Mouse (Mus musculus) frontal cortex, postnatal 25 days (tissue): ENCODE measurements around the gene H2-Ob.
A peak's percentile ranks its signal among the peaks of the same experiment; 100 is the strongest.

Experiments used
- DNase-seq, 2 experiments: peaks; one replicate each; pipeline ENCODE4 v3.0.0; 2022; ENCODE audit warnings: low spot score in 2 of 2

Gene H2-Ob

DNA sequence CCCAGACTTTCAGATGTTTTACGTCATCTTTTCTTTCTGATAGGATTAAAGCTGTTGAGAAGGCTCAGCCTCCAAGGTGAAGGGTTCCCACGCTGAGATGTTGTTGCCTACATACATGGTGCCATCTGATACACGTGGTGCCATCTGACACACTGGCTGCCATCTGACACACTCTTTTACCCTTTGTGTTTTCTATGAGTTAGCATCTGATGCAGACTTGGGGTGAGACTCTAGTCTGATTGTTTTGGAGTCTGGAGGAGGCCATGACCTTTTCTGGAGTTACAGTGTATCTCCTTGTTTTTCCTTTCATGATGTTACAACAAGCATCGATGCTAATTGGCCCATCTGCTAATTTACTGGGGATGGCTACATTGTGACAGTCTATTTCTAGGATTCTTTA lies 6.0 kb downstream of the H2-Ob start:
- no peak for DNase-seq

DNA sequence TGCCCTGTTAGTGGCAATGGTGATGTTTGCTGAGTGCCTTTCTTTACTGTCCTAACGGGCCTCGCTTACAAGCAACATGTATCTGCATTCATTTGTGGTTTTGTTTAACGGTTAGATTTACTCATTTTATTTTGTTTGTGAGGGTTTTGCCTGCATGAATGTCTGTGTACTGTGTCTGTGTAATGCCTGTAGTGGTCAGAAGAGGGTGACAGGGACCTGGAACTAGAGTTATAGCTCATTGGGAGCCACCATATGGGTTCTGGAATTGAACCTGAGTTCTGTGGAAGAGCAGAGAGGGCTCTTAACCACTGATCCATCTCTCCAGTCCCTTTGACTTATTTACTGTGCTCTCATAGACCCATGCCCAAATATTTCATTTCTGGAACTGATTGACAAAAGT lies 8.3 kb downstream of the H2-Ob start:
- DNase-seq = no peak

DNA sequence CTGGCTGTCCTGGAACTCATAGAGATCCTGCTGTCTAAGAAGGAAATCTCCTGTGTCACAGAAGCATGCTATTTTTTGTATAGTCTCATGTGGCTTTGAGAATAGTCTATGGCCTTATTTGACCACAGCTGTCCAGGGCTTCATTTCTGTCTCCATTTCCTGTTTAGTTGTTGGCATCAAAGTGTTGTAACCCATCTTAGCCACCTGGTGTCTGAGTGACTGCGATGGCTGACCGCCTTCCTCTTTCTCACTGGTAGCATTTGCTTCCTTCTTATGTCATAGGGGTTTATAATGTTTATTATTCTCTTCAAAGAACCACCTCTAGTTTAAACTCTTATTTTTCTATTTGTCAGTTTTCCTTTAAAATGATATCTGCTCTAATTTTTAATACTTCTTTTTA lies 10.1 kb downstream of the H2-Ob start:
- DNase-seq = no peak

DNA sequence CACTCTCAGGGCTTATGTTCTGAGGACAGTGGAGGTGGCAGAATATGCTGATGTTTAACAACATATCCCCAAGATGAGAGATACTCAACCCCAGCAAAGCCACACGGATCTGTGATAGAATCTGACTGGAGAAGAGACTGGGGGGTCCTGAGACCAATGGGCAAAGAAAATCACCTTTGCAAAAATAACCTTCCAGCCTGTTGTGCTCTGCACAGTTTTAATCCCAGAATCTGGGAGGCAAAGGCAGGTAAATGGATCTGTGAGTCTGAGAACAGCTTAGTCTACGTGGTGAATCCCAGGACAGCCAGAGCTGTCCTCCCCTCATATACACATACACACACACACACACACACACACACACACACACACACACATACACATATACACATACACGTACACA lies 10.7 kb downstream of the H2-Ob start:
- no peak for DNase-seq

DNA sequence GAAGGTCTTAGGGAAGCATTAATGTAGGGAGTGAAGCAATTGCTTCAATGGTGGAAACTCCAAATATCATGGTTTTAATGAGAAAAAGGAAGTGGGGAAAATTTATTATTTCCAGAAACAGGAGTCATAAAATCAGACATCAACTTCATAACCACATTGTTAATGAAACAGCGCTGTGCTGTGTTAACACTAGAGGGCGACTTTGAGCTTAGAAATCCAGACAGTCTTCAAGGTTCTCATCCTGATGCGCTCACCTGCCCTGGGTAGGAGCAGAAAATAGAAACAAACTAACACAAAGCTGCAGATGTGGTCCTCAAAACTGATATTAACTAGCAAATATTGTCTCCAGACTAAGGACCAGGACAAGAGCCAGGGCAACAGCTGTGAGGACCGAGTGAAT lies 11.2 kb downstream of the H2-Ob start:
- no peak for DNase-seq

DNA sequence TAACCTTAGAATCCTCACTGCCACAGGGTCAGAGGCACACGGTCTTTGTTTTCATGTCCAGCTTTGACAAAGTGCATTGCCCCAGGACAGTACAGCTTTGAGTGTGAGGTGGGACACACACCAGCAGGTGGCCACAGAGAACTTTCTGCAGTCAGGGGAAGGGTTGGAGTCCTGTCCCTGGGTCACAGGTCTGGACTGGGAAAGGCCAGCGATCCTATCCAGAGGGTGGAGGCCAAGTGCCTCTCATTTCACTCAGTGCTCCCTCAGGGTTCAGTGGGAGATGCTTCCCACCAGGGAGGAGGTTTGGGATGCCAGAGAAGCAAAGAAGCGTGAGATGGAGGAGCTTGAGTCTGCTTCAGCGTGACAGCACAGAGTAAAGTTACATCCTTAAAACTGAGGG lies 13.0 kb downstream of the H2-Ob start:
- DNase-seq = no peak

DNA sequence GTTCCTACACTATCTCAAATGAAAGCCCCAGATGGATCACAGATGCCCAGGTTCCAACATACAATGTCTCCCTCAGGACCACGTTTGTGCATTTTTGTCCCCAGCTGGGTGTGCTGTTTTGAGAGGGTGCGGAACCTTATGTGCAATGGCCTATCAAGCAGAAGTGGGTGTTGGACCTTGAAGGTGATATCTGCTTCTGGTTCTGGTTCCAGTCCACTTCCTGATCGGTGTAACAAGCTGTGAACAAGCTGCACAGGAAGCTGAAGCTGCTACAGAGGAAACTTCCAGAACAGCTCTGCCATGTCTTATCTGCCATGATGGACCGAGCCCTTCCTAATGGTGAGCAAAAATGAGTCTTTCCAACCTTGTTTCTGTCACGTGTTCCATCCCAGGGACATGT lies 17.8 kb downstream of the H2-Ob start:
- DNase-seq = no peak

DNA sequence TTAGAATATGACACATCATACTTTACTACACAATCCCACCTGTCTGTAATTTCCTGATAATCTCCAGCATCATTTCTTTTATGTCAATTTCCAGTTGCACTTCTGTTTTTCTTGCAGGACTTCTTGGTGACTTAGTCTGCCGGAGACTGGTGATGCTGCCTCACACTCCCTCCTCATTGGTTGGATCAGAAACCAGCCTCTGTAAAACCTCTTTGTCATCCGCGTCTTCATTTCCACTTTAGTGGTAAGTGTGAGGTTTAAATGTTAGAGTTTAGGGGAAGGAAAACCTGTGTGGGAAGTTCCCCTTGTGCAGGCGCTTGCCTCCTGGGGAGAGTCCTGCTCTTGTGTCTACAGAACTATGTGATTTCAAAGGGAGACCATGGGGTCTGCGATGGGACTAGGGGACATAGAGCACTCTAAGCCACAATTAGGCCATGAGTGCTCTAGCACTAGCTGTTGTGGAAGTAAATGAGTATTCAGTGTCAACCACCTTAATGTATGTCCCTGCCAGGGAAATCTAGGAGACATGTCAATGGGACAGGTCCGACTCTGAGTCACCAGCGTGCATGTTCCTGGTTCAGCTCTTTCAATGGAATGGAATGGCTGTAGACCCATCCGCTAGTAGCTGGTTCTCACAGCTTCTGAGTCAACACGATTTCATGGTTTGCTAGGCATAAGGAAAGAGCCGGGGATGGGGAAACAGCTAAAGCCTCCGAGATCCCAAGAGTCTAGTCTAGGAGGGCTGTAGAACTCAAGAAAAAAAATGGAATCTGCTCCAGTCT lies 19.1 kb downstream of the H2-Ob start, which contains the start of gene H2-Ab1:
TSS of gene H2-Ab1 (plus strand) at position 96 of the 782 bp plus-strand sequence.
- peak; percentile 78 to 89 for DNase-seq

DNA sequence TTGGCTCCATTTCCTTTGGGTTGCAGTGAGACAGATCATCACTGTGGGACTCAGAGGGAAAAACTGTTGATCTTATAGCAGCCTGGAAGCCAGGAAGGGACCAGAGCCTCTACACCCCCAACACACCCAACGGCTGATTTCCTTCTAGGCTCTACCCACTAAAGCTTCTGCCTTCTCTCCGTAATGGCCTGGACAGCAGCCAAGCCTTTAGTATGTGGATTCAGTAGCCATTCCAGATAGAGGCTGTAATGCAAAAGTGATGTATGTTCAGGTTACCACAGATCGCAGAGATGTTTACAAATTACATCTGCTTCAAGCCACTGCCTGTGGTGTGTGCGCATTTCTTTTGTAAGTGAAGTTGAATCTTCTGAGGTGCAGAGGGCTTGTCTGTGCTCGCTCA lies 21.8 kb downstream of the H2-Ob start:
- no peak for DNase-seq

DNA sequence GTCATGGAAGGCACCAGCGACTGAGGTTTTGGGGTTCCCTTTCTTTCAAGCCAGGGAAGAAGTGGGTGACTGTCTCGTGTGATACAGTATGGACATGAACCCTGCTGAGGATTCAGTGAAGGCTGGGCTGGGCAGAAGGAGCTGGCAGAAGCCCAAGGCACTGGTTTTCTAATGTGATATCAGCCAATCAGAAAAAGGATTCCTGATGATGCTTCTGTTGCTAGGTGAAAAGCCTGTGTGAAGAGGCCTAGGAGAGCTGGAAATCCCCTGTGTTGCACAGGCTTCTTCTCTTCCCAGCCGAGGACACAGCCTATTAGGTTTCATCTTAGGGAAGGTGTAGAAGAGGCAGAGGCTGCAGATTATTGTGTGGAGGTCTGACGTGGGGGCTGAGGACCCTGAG lies 22.8 kb downstream of the H2-Ob start:
- peak; percentile 31 to 44 for DNase-seq

DNA sequence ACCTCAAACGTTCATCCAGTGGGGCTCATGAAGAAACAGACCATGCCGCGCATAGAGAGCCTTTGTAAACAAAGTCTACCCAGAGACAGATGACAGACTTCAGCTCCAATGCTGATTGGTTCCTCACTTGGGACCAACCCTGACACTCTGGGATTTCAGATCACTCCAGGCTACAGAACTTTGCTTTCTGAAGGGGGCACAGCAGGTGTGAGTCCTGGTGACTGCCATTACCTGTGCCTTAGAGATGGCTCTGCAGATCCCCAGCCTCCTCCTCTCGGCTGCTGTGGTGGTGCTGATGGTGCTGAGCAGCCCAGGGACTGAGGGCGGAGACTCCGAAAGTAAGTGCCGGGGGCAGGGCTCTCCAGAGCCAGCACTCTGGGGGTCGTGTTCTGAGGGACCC lies 24.4 kb downstream of the H2-Ob start:
- peak; percentile 47 to 67 for DNase-seq

DNA sequence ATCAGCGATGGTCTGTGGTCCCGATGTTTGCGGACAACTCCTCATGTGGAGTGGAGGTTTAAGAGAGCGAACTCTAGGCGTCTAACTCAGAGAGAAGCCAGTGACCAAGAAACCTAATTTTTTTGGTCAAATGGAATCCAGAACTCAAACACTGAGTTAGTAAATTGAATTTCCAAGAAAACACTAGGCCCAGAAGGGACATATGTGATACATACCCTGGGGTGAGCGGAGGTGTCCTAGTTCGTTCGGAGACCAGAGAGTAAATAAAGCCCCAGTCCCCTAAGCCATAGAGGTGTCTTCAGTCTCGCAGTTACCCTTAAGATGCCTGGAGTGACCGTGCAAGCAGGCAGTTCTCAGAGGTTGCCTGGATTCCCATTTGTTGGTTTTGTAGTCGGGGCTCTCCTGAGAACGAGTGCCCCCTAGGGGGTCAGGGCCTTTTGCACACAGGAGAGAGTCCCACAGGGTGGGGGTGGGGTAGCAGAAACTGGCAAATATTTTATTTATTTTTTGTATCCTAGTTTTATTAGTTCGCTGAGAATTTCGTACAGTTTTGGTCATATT lies 25.2 kb downstream of the H2-Ob start:
- no peak for DNase-seq

DNA sequence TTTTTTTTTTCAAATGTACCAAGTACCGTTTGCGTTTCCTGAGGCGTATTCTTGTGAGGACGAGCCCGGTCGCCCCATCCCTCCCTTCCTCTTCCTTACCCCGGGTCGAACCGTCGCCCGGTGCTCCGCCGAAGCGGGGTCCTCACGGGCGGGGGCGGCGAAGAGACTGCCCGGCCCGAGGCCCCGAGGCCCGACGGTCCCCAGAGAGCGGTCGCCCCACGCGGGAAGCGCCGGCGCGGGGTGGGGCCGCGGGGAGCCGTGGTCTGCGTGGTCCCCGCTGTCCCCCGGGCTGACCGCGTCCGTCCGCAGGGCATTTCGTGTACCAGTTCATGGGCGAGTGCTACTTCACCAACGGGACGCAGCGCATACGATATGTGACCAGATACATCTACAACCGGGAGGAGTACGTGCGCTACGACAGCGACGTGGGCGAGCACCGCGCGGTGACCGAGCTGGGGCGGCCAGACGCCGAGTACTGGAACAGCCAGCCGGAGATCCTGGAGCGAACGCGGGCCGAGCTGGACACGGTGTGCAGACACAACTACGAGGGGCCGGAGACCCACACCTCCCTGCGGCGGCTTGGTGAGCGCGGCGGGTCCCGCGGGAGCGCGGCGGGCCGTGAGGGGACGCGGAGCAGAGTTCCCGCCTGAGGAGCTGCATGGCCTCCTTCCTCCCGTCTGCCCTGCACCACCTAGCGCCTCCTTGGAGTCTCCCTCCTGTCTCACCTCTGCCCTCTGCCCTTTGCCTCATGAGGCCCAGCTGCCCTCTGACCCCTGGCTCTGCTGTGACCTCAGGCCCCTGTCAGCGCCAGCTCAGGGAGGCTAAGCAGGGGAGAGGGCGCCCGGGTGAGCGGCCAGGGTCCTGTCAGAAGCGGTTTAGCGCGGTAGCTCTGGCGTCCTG lies 26.0 kb downstream of the H2-Ob start:
- DNase-seq = no peak

DNA sequence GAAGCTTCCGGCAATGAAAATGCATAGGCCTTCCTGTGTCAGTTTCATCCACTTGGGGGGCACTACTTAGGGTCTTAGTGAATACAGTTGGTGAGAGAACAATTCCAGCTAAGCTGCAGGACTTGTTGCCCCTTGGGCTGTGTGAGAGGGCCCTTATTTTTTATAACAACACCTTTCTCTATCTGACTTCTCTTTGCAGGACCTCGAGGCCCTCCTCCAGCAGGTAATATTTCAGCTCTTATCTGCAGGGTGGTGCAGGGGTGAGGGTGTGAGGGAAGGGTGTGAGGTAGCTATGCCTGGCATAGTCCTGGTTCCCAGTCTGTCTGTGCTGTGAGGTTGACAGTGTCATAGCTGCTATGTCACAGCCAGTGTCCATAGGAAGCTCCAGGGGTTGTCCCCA lies 29.6 kb downstream of the H2-Ob start:
- no peak for DNase-seq

DNA sequence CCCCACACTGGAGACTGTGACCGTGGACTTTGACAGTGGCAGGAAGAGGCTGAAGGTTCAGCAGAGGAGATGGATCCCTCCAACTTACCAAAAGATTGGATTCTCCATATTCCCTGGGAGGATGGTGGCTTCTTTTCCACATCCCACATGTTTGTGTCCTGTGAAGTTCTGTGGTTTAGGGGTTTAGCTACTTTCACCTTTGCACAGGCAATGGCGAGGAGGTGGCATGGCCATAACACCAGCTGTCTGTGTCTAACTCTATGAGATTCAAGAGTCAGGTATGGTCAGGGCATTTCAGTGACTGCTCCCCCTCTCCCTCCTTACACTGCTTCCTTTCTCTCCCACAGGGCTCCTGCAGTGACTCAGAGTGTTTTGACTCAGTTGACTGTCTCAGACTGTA lies 30.0 kb downstream of the H2-Ob start:
- DNase-seq = no peak

DNA sequence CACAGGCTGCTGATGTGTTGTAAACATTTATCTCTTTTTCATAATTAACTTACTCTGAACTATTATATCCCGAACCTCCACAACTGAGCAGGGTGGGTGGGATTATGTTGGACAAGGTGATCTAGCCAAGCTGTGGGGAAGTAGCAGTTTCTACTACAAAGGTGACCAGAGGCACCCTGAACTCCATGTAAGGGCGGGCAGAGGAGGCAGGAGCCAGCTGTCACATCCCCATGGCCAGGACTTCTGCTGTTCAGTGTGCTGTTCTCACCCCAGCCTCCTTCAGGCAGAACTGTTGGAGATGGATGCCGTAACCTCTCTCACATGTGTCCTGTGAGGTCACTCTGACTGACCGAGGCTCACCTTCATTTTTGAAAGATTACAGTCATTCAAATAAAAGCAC lies 31.1 kb downstream of the H2-Ob start:
- no peak for DNase-seq

DNA sequence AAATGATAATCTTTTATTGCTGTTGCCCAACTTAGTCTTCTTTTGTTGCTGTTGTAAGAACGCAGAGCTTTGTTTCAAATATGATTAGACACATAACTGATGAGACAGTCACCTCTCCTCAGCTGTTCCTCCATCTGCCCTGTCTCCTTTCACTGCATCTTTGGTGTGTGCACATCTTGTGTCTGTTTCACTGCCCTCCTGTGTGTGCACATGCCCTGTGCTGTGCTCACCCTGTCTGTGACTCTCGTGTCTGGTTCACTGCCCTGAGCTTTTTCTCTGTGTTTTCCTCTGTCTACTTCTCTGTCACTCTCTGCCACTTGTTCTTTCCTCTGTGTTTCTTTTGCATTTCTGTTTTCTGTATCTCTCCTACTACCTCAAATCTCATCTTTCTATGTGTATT lies 31.5 kb downstream of the H2-Ob start:
- no peak for DNase-seq

DNA sequence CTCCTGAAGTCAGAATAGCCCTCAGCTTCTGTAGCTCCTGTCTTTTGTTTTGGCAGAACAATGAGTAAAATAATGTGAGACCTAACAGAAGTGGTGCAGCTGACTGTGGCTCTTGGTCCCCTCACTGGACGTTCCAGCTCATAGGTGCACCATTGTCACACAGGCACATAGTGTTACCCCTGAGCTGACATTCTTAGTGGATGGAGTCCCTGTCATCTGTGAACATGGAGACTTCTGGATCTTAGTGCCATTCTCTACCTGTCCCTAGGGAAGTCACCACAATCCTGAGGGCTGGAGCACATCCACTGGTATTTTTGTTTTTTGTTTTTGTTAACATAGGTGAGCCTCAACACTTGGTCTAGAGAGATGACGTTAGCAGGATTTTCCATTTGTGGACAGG lies 32.2 kb downstream of the H2-Ob start:
- no peak for DNase-seq

DNA sequence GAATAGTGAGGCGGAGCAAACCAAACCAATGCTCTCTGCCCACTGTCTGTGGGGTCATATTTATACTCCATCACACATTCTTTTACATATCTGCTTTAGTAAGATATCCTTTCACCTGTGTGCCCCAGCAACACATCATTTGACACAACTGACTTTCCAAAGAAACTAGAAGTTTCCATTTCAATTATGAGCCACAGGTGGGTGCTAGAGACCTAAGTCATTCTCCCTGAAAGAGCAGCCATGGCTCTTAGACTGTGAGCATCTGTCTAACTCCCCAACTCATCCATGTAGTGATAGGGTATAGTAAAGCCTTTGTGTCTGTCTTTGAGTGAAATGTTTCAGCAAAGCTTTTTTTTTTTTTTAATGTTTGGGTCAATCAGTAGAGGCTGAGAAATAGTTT lies 33.4 kb downstream of the H2-Ob start:
- DNase-seq = no peak

DNA sequence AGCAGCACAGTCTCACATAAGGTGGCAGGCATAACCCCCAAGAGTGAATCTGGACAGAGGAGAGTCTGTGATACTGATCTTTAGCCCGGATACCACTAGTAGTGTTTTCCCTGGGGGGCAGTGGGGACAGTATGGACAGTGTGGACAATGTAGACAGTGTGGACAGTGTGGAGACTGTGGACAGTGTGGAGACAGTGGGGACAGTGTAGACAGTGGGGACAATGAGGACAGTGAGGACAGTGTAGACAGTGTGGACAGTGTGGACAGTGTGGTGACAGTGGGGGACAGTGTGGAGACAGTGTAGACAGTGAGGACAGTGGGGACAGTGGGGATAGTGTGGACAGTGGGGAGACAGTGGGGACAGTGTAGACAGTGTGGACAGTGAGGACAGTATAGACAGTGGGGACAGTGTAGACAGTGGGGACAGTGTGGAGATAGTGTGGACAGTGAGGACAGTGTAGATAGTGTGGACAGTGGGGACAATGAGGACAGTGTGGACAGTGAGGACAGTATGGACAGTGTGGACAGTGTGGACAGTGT lies 41.9 kb downstream of the H2-Ob start:
- no peak for DNase-seq

DNA sequence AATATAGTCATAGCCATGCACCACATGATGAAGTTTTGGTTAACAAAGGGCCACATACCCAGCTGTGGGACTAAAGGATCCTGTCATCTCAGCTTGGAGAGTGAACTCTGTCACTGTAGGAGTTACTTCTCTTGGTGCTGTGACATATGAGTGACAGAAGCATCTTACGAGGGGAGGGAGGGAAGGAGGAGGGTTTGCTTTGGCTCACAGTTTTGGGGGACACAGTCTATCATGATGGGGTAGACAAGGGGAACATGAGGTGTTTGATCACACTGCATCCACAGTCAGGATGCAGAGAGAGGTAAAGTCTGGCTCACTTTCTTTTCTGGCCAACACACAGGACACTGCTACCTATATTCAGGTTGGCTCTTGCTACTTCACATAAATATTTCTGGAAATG lies 43.1 kb downstream of the H2-Ob start:
- no peak for DNase-seq

DNA sequence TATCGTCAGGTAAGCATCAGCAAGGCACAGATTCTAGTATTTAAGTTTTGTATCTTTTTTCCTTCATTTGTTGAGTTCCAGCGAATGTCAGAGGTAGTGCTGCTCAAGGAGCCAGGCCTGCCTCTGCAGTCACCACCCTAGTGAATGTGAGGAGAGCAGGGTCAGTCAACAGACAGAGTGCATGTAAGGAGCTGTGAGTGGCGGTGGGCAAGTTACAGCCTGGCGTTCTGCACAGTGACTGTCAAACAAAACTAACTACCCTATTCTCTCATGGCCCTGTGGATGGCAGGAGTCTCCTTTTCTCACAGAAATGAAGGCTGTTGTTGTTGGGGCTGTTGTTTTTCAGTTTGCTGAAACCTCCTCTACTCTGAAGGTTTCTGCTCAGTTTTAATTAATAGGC lies 46.7 kb downstream of the H2-Ob start:
- DNase-seq = no peak

DNA sequence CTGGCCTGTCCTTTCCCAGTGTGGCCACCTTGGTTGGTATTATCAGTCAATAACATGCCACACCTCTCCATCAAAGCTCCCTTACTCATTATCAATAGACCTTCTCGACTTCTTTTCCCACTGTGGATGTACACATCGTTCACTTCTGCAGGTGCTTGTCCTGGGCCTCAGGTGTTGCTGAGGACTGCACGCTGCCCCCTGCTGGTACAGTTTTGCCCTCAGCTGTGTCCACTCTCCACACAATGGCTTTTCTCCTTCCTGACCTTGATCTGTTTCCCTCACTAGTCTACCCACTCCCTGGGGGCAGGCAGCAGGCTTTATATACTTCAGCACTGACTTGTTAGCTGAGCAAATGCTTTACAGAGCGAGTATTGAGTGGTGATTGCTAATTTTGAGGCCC lies 47.1 kb downstream of the H2-Ob start:
- DNase-seq = no peak
